Mouse (Mus musculus): Measurements from ENCODE around the gene Clpp. TPM values are rescaled to one million over a fixed set of nuclear protein-coding genes. Genes with fewer than 3 reads are reported as not detected.

Clpp gene
- total and polyA plus RNA-seq, 2 experiments from 2014 or later = 105 to 159 TPM

GRCm38 (mm10) chr17:56976531-56977390, 13.3 kb upstream of the Clpp start:
- H3K4me2 ChIP-seq (ENCODE audit: low read depth) = no peak overlapping the region
- no peak overlapping the region for H3K9ac ChIP-seq
- no peaks in the 10 kb centered on the region for H3K27me3 ChIP-seq (ENCODE audit: insufficient read depth, low read length)
- TF ChIP-seq CTCF (IDR thresholded peaks at IDR 0.05; ENCODE audit: low read depth) = no peak
- no peaks in the 10 kb centered on the region for H3K9me3 ChIP-seq (ENCODE audit: low read length)
- 78% methylated on average over 8 of the region's 8 CpGs for WGBS
- H3K27ac ChIP-seq (ENCODE audit: low read depth, low read length) = no peak overlapping the region
- H3K4me1 ChIP-seq (ENCODE audit: insufficient read depth) = no peaks in the 10 kb centered on the region
- DNase-seq = no peak
- no peak for ATAC-seq
- H3K4me3 ChIP-seq (ENCODE audit: low read depth, low read length) = no peak overlapping the region
- H3K36me3 ChIP-seq (ENCODE audit: insufficient read depth) = no peaks in the 10 kb centered on the region

GRCm38 (mm10) chr17:56979524-56979923, 10.6 kb upstream of the Clpp start:
- 60% methylated on average over 4 of the region's 8 CpGs for WGBS

GRCm38 (mm10) chr17:56981049-56981448, 9.1 kb upstream of the Clpp start:
- no peaks in the 10 kb centered on the region for H3K36me3 ChIP-seq (ENCODE audit: insufficient read depth)
- H3K4me3 ChIP-seq (ENCODE audit: low read depth, low read length) = no peak overlapping the region
- no peak overlapping the region for H3K4me2 ChIP-seq (ENCODE audit: low read depth)
- H3K9me3 ChIP-seq (ENCODE audit: low read length) = no peaks in the 10 kb centered on the region
- 80% methylated on average over 7 of the region's 7 CpGs for WGBS
- ATAC-seq (no peak), DNase-seq (no peak)
- H3K27me3 ChIP-seq (ENCODE audit: insufficient read depth, low read length) = no peaks in the 10 kb centered on the region
- no peaks in the 10 kb centered on the region for H3K4me1 ChIP-seq (ENCODE audit: insufficient read depth)
- no peak overlapping the region for H3K9ac ChIP-seq
- no peak overlapping the region for H3K27ac ChIP-seq (ENCODE audit: low read depth, low read length)
- no peak for TF ChIP-seq CTCF (IDR thresholded peaks at IDR 0.05; ENCODE audit: low read depth)

More at GRCm38 (mm10) chr17:56979524-56979923, 10.6 kb upstream of the Clpp start:
- no peak for ATAC-seq
- no peak for DNase-seq
- no peak overlapping the region for H3K4me3 ChIP-seq (ENCODE audit: low read depth, low read length)
- H3K36me3 ChIP-seq (ENCODE audit: insufficient read depth) = no peaks in the 10 kb centered on the region
- H3K27me3 ChIP-seq (ENCODE audit: insufficient read depth, low read length) = no peaks in the 10 kb centered on the region
- TF ChIP-seq CTCF (IDR thresholded peaks at IDR 0.05; ENCODE audit: low read depth) = no peak
- H3K27ac ChIP-seq (ENCODE audit: low read depth, low read length) = no peak overlapping the region
- no peaks in the 10 kb centered on the region for H3K9me3 ChIP-seq (ENCODE audit: low read length)
- H3K9ac ChIP-seq = no peak overlapping the region
- H3K4me2 ChIP-seq (ENCODE audit: low read depth) = no peak overlapping the region
- no peaks in the 10 kb centered on the region for H3K4me1 ChIP-seq (ENCODE audit: insufficient read depth)

- no peaks in the 10 kb centered on the region for H3K4me1 ChIP-seq (ENCODE audit: insufficient read depth)
- WGBS = 87% methylated on average over 5 of the region's 5 CpGs
- H3K9me3 ChIP-seq (ENCODE audit: low read length) = no peaks in the 10 kb centered on the region
- no peak within 1 kb of the TSS for H3K4me3 ChIP-seq (ENCODE audit: low read depth, low read length)
- no peak within 1 kb of the TSS for H3K9ac ChIP-seq
- ATAC-seq (no peak; the same call in 1 of the 2 replicates), DNase-seq (no peak)
- no peak within 1 kb of the TSS for H3K27ac ChIP-seq (ENCODE audit: low read depth, low read length)
- H3K36me3 ChIP-seq (ENCODE audit: insufficient read depth) = no peaks in the 10 kb centered on the region
- TF ChIP-seq CTCF (IDR thresholded peaks at IDR 0.05; ENCODE audit: low read depth) = no peak
- H3K4me2 ChIP-seq (ENCODE audit: low read depth) = no peak within 1 kb of the TSS
- H3K27me3 ChIP-seq (ENCODE audit: insufficient read depth, low read length) = no peaks in the 10 kb centered on the region
These were observed 8.1 kb upstream of the Clpp start, which contains the start of gene Acer1 for GRCm38 (mm10) chr17:56982013-56982412. Gene Acer1, minus strand, starts transcription at chr17:56982126.

GRCm38 (mm10) chr17:56984886-56985285, 5.2 kb upstream of the Clpp start:
- Histone ChIP-seq H3K27me3 (ENCODE audit: insufficient read depth, low read length) (no peaks in the 10 kb centered on the region), H3K4me3 (ENCODE audit: low read depth, low read length) (no peak overlapping the region), H3K9ac (no peak overlapping the region), H3K36me3 (ENCODE audit: insufficient read depth) (no peaks in the 10 kb centered on the region), H3K4me1 (ENCODE audit: insufficient read depth) (no peaks in the 10 kb centered on the region), H3K27ac (ENCODE audit: low read depth, low read length) (no peak overlapping the region), H3K9me3 (ENCODE audit: low read length) (no peaks in the 10 kb centered on the region), H3K4me2 (ENCODE audit: low read depth) (no peak overlapping the region)
- no peak for ATAC-seq
- 84% methylated on average over 9 of the region's 9 CpGs for WGBS
- no peak for DNase-seq
- no peak for TF ChIP-seq CTCF (IDR thresholded peaks at IDR 0.05; ENCODE audit: low read depth)

- Histone ChIP-seq H3K9ac (no peak overlapping the region), H3K4me2 (ENCODE audit: low read depth) (no peak overlapping the region), H3K4me3 (ENCODE audit: low read depth, low read length) (no peak overlapping the region), H3K36me3 (ENCODE audit: insufficient read depth) (no peaks in the 10 kb centered on the region), H3K27me3 (ENCODE audit: insufficient read depth, low read length) (no peaks in the 10 kb centered on the region), H3K9me3 (ENCODE audit: low read length) (no peaks in the 10 kb centered on the region), H3K4me1 (ENCODE audit: insufficient read depth) (peaks cover under 1% of the 10 kb centered on the region; the same call in 1 of the 2 replicates), H3K27ac (ENCODE audit: low read depth, low read length) (no peak overlapping the region)
- TF ChIP-seq CTCF (IDR thresholded peaks at IDR 0.05; ENCODE audit: low read depth) = no peak
- no peak for DNase-seq
- WGBS = 83% methylated on average over 3 of the region's 3 CpGs
- no peak for ATAC-seq
These were observed 4.4 kb upstream of the Clpp start for GRCm38 (mm10) chr17:56985656-56986055.

- 87% methylated on average over 3 of the region's 3 CpGs for WGBS
- Histone ChIP-seq H3K27ac (ENCODE audit: low read depth, low read length) (no peak overlapping the region), H3K4me1 (ENCODE audit: insufficient read depth) (peaks cover 6% of the 10 kb centered on the region; the same call in 1 of the 2 replicates), H3K9me3 (ENCODE audit: low read length) (no peaks in the 10 kb centered on the region), H3K36me3 (ENCODE audit: insufficient read depth) (no peaks in the 10 kb centered on the region), H3K27me3 (ENCODE audit: insufficient read depth, low read length) (no peaks in the 10 kb centered on the region), H3K9ac (no peak overlapping the region), H3K4me2 (ENCODE audit: low read depth) (no peak overlapping the region), H3K4me3 (ENCODE audit: low read depth, low read length) (no peak overlapping the region)
- ATAC-seq (no peak), DNase-seq (no peak)
- no peak for TF ChIP-seq CTCF (IDR thresholded peaks at IDR 0.05; ENCODE audit: low read depth)
These were observed 3.9 kb upstream of the Clpp start for GRCm38 (mm10) chr17:56986105-56986805.

All from forebrain, postnatal 0 days (tissue).